Mouse (Mus musculus) ES-CJ7 (cell line): Measurements from ENCODE around the gene Gpr132.
"Not testable (repeated sequence)": the region's sequence is repeated elsewhere in the genome, so short reads cannot be mapped to it uniquely, and the experiment has no call there.

ENCODE experiments used
- DNase-seq: peaks from one replicate; pipeline ENCODE4 v3.0.0; 2011; ENCODE audit warnings: low read depth, low spot score

The Gpr132 gene

GRCm38 (mm10) chr12:112821216-112821615, 46.8 kb downstream of the Gpr132 start:
- no peak for DNase-seq

GRCm38 (mm10) chr12:112820401-112820999, 47.5 kb downstream of the Gpr132 start:
- DNase-seq, result peak; percentile 59

GRCm38 (mm10) chr12:112819057-112819662, 48.9 kb downstream of the Gpr132 start:
- DNase-seq, result no peak

GRCm38 (mm10) chr12:112816866-112817265, 51.2 kb downstream of the Gpr132 start:
- DNase-seq, result not testable (repeated sequence)

GRCm38 (mm10) chr12:112816294-112816693, 51.7 kb downstream of the Gpr132 start:
- DNase-seq, result no peak

GRCm38 (mm10) chr12:112814682-112815470, 53.2 kb downstream of the Gpr132 start:
- no peak for DNase-seq

- DNase-seq, result no peak
Observed at GRCm38 (mm10) chr12:112813370-112813769, 54.7 kb downstream of the Gpr132 start.

- no peak for DNase-seq
Observed at GRCm38 (mm10) chr12:112810092-112810885, 57.7 kb downstream of the Gpr132 start.

- no peak for DNase-seq
Observed at GRCm38 (mm10) chr12:112809641-112810040, 58.4 kb downstream of the Gpr132 start.

- DNase-seq, result peak; percentile 90
Observed at GRCm38 (mm10) chr12:112808587-112809364, 59.3 kb downstream of the Gpr132 start, which contains the start of gene Clba1. Gene Clba1, plus strand, starts transcription at chr12:112808937.

GRCm38 (mm10) chr12:112808212-112808586, 59.8 kb downstream of the Gpr132 start:
- no peak for DNase-seq

GRCm38 (mm10) chr12:112807796-112808195, 60.2 kb downstream of the Gpr132 start:
- DNase-seq, result no peak

GRCm38 (mm10) chr12:112806044-112806443, 62.0 kb downstream of the Gpr132 start:
- no peak for DNase-seq

GRCm38 (mm10) chr12:112804046-112804445, 64.0 kb downstream of the Gpr132 start:
- no peak for DNase-seq

GRCm38 (mm10) chr12:112802917-112803316, 65.1 kb downstream of the Gpr132 start:
- DNase-seq, result no peak

GRCm38 (mm10) chr12:112801864-112802846, 65.9 kb downstream of the Gpr132 start, which contains the start of gene Ahnak2:
Gene Ahnak2, minus strand, starts transcription at chr12:112802657.
- DNase-seq, result peak; percentile 41
